Mouse (Mus musculus): ENCODE measurements around the gene Elovl6. TPM values are rescaled to one million over a fixed set of nuclear protein-coding genes. Genes with fewer than 3 reads are reported as not detected.

Gene Elovl6
- total and polyA plus RNA-seq, 2 experiments from 2014 or later = 44.3 to 46.6 TPM

DNA sequence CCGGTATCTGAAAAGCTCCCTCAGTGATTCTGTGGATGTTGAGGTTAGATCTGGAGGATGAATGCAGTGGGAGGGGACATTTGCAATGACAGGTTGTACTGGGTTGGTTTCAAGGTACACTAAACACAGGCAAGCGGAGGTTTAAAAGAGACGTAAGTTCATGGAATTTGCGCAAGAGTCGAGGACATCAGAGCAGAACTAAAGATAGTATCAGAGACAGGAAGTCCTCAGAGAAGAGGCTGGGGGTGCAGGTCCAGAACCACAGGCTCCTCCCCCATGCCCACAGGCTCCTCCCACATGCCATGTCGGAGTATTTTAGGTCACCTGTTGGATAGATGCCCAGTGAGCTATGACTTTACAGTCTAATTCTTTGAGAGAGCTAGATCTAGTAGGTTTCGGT, 126.6 kb downstream of the Elovl6 start:
- Histone ChIP-seq H3K9ac (replicated peaks; ENCODE audit: low read length, poor library complexity, severe bottlenecking) (no peak overlapping the region), H3K4me1 (ENCODE audit: insufficient read depth, low read length) (no peaks in the 10 kb centered on the region), H3K27me3 (ENCODE audit: insufficient read depth, low read length) (no peaks in the 10 kb centered on the region), H3K4me3 (ENCODE audit: low read depth, low read length) (no peak overlapping the region), H3K36me3 (ENCODE audit: insufficient read depth, low read length) (no peaks in the 10 kb centered on the region), H3K9me3 (ENCODE audit: low read length) (no peaks in the 10 kb centered on the region), H3K4me2 (ENCODE audit: low read depth, low read length, poor library complexity, severe bottlenecking) (no peak overlapping the region), H3K27ac (ENCODE audit: low read depth, low read length) (no peak overlapping the region)
- no peak for ATAC-seq (ENCODE audit: low FRiP score)
- DNase-seq (ENCODE audit: low spot score) = no peak
- WGBS = 93% methylated on average over 7 of the region's 7 CpGs
- no peak for TF ChIP-seq CTCF (IDR thresholded peaks at IDR 0.05)

DNA sequence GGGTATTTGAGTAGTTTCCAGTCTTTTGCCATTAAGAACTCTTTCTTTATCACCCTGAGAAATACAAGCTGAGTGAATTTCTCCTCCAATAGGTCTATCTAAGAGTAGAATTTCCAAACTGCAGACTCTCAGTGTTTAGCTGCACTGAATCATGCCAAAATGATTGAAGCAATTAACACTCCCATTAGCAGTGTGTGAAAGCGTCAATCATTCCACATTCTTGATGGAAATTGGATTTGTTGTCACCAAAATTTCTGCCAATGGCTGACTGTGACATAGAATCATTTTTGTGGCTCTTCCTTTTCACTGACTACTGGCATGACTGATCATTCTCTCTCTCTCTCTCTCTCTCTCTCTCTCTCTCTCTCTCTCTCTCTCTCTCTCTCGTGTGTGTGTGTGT, 131.8 kb downstream of the Elovl6 start:
- Histone ChIP-seq H3K9me3 (ENCODE audit: low read length) (no peaks in the 10 kb centered on the region), H3K4me1 (ENCODE audit: insufficient read depth, low read length) (no peaks in the 10 kb centered on the region), H3K4me3 (ENCODE audit: low read depth, low read length) (no peak overlapping the region), H3K27me3 (ENCODE audit: insufficient read depth, low read length) (no peaks in the 10 kb centered on the region), H3K36me3 (ENCODE audit: insufficient read depth, low read length) (no peaks in the 10 kb centered on the region), H3K9ac (replicated peaks; ENCODE audit: low read length, poor library complexity, severe bottlenecking) (no peak overlapping the region), H3K27ac (ENCODE audit: low read depth, low read length) (no peak overlapping the region), H3K4me2 (ENCODE audit: low read depth, low read length, poor library complexity, severe bottlenecking) (no peak overlapping the region)
- WGBS = 81% methylated on average over 2 of the region's 2 CpGs
- DNase-seq (ENCODE audit: low spot score) (no peak), ATAC-seq (ENCODE audit: low FRiP score) (no peak)
- no peak for TF ChIP-seq CTCF (IDR thresholded peaks at IDR 0.05)

DNA sequence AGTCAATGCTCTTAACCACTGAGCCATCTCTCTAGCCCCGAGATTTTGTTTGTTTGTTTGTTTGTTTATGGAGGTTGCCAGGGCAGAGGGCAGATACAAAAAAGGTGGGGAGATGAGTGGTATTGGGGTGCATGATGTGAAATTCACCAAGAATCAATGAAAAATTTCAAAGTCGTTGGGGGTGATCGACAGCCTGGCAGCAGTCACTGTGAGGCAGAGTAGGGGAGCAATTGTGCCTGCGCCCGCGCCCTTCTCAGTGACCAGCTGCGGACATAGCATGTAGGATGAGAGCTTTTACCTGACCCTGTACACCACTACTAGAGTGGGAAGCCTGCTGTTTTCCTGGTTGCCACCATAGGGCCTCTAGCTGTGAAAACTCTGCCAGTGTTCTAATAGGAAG, 143.8 kb downstream of the Elovl6 start:
- no peak overlapping the region for H3K9ac ChIP-seq (replicated peaks; ENCODE audit: low read length, poor library complexity, severe bottlenecking)

DNA sequence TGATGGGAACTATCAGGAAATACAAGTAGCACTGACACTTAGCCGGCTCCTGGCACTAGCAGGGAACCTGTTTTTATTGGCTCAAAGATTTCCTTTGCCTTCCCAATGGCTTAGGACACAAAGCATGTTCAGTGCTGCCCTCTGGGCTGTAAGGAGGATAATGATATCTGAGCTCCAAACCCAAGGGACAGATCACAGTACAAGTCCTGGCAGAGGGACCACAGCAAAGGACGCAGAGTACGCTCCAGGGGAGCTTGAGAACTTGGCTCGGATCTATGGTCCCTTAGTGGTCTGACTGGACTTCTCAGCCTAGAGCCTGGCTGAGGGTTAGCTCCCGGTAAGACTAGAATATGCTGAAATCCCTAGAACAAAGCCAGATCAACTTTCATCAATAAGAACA, 148.1 kb downstream of the Elovl6 start:
- Histone ChIP-seq H3K4me2 (ENCODE audit: low read depth, low read length, poor library complexity, severe bottlenecking) (no peak overlapping the region), H3K36me3 (ENCODE audit: insufficient read depth, low read length) (no peaks in the 10 kb centered on the region), H3K9ac (replicated peaks; ENCODE audit: low read length, poor library complexity, severe bottlenecking) (no peak overlapping the region), H3K27ac (ENCODE audit: low read depth, low read length) (no peak overlapping the region), H3K4me3 (ENCODE audit: low read depth, low read length) (no peak overlapping the region), H3K27me3 (ENCODE audit: insufficient read depth, low read length) (no peaks in the 10 kb centered on the region), H3K9me3 (ENCODE audit: low read length) (no peaks in the 10 kb centered on the region), H3K4me1 (ENCODE audit: insufficient read depth, low read length) (no peaks in the 10 kb centered on the region)
- WGBS = 50% methylated on average over 5 of the region's 5 CpGs
- peak; percentile 58 for DNase-seq (ENCODE audit: low spot score)
- ATAC-seq (ENCODE audit: low FRiP score) = peak; percentile 62; the same call in 1 of the 2 replicates
- TF ChIP-seq CTCF (IDR thresholded peaks at IDR 0.05) = peak; percentile 68

More for the DNA sequence above, 143.8 kb downstream of the Elovl6 start:
- ATAC-seq (ENCODE audit: low FRiP score) = no peak
- H3K4me1 ChIP-seq (ENCODE audit: insufficient read depth, low read length) = no peaks in the 10 kb centered on the region
- H3K9me3 ChIP-seq (ENCODE audit: low read length) = no peaks in the 10 kb centered on the region
- H3K4me3 ChIP-seq (ENCODE audit: low read depth, low read length) = no peak overlapping the region
- H3K27me3 ChIP-seq (ENCODE audit: insufficient read depth, low read length) = no peaks in the 10 kb centered on the region
- no peak for TF ChIP-seq CTCF (IDR thresholded peaks at IDR 0.05)
- no peak overlapping the region for H3K27ac ChIP-seq (ENCODE audit: low read depth, low read length)
- DNase-seq (ENCODE audit: low spot score) = no peak
- no peak overlapping the region for H3K4me2 ChIP-seq (ENCODE audit: low read depth, low read length, poor library complexity, severe bottlenecking)
- H3K36me3 ChIP-seq (ENCODE audit: insufficient read depth, low read length) = no peaks in the 10 kb centered on the region
- WGBS = 93% methylated on average over 7 of the region's 7 CpGs

DNA sequence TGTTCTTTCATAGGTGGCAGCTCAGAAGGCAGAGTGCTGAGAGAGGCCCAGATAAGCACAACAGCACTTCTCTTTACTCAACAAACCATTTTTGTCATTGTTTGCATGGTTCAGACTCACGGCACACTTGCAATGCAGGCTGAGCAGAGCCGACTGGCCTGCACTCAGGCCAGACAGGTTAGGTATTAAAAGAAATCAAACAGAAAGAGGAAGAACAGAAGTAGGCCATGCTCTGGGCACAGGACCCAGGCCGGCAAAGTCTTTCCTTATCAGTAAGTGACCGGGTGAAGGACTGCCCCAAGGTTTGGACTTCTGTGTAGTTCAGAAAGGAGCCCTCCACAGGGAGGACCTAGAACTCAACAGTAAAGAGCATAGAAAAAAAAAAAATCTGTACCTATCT, 149.7 kb downstream of the Elovl6 start:
- WGBS = 97% methylated on average over 4 of the region's 4 CpGs

DNA sequence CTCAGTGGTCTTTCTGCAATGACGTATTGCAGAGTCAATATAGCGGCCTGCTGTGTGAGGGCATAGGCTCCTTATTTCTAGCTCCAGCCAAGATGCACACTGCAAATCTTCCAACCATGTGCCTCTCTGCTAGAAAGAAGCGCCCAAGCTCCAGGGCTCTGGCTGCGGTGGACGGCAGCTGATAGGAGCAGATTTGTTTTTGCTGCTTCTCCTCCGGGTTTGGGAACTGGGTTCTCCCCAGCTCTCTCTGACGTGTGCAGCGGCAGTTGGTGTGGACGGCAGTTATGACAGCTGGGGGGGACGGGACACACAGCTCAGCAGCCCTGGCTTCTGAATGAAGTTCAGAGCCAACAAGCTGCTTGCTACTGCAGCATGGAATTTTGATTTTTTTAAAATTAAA, 150.2 kb downstream of the Elovl6 start:
- DNase-seq (ENCODE audit: low spot score) (peak; percentile 5), ATAC-seq (ENCODE audit: low FRiP score) (no peak)
- no peaks in the 10 kb centered on the region for H3K36me3 ChIP-seq (ENCODE audit: insufficient read depth, low read length)
- 86% methylated on average over 10 of the region's 10 CpGs for WGBS
- no peak overlapping the region for H3K9ac ChIP-seq (replicated peaks; ENCODE audit: low read length, poor library complexity, severe bottlenecking)
- no peak overlapping the region for H3K4me2 ChIP-seq (ENCODE audit: low read depth, low read length, poor library complexity, severe bottlenecking)
- H3K27me3 ChIP-seq (ENCODE audit: insufficient read depth, low read length) = no peaks in the 10 kb centered on the region
- no peaks in the 10 kb centered on the region for H3K9me3 ChIP-seq (ENCODE audit: low read length)
- no peak overlapping the region for H3K27ac ChIP-seq (ENCODE audit: low read depth, low read length)
- H3K4me1 ChIP-seq (ENCODE audit: insufficient read depth, low read length) = no peaks in the 10 kb centered on the region
- H3K4me3 ChIP-seq (ENCODE audit: low read depth, low read length) = no peak overlapping the region
- TF ChIP-seq CTCF (IDR thresholded peaks at IDR 0.05) = no peak

More for the DNA sequence above, 149.7 kb downstream of the Elovl6 start:
- Histone ChIP-seq H3K9me3 (ENCODE audit: low read length) (no peaks in the 10 kb centered on the region), H3K27me3 (ENCODE audit: insufficient read depth, low read length) (no peaks in the 10 kb centered on the region), H3K4me3 (ENCODE audit: low read depth, low read length) (no peak overlapping the region), H3K27ac (ENCODE audit: low read depth, low read length) (no peak overlapping the region), H3K9ac (replicated peaks; ENCODE audit: low read length, poor library complexity, severe bottlenecking) (no peak overlapping the region), H3K36me3 (ENCODE audit: insufficient read depth, low read length) (no peaks in the 10 kb centered on the region), H3K4me2 (ENCODE audit: low read depth, low read length, poor library complexity, severe bottlenecking) (no peak overlapping the region), H3K4me1 (ENCODE audit: insufficient read depth, low read length) (no peaks in the 10 kb centered on the region)
- no peak for DNase-seq (ENCODE audit: low spot score)
- no peak for ATAC-seq (ENCODE audit: low FRiP score)
- no peak for TF ChIP-seq CTCF (IDR thresholded peaks at IDR 0.05)

All from midbrain, postnatal 0 days (tissue).